ENCODE assay signal across 14 mouse cellular contexts in the genomic region with DNA sequence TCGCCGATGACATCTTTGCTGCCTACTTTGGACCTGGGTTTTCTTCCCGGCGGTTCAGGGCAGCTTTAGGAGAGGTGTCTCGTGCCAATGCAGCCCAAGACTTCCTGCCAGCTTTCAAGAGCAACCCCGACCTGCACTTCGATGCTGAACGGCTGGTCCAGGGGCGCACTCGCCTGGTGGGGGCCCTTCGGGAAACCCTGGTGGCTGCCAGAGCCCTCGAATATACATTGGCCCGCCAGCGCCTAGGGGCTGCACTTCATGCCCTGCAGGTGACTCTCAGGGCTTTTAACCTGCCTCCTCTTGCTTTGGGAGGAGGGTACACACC. TPM values are rescaled to one million over a fixed set of nuclear protein-coding genes. Genes with fewer than 3 reads are reported as not detected.
"Had no signal": no experiment of that assay in that cellular context is flagged by ENCODE, and none has a peak within 500 bp of the region (broad histone marks: within the 10 kb centered on the region; RNA-seq: fewer than 3 reads in every experiment).

No protein-coding gene starts in this region.

- H3K27me3 ChIP-seq: limb, embryonic 15.5 days; liver, embryonic 15.5 days; neural tube, embryonic 13.5 days; stomach, embryonic 15.5 days had no signal

- H3K9ac ChIP-seq: limb, embryonic 15.5 days; liver, embryonic 15.5 days; lung, embryonic 14.5 days; neural tube, embryonic 13.5 days; stomach, embryonic 15.5 days had no signal

- H3K9me3 ChIP-seq: limb, embryonic 15.5 days; liver, embryonic 15.5 days; neural tube, embryonic 13.5 days; stomach, embryonic 15.5 days had no signal

- ATAC-seq: midbrain, embryonic 16.5 days had no signal

- DNase-seq: kidney, adult 9 months; lung, embryonic 14.5 days; lung, postnatal 10 days; lung, postnatal 4 days; retina, postnatal 1 day; thymus, postnatal 36 days had no signal

- H3K4me2 ChIP-seq: limb, embryonic 15.5 days; liver, embryonic 15.5 days; lung, embryonic 14.5 days; midbrain, embryonic 11.5 days; neural tube, embryonic 13.5 days; stomach, embryonic 15.5 days had no signal

- H3K27ac ChIP-seq: kidney, postnatal 0 days; limb, embryonic 15.5 days; liver, embryonic 15.5 days; neural tube, embryonic 13.5 days; stomach, embryonic 15.5 days had no signal

- H3K4me3 ChIP-seq: limb, embryonic 15.5 days; liver, embryonic 15.5 days; neural tube, embryonic 13.5 days; stomach, embryonic 15.5 days had no signal

RNA-seq across cellular contexts. Expression of gene Sapcd1, which starts 10.1 kb away (rescaled TPM):
- total RNA-seq: left cerebral cortex, adult 18-20 months had no signal
